Mouse (Mus musculus) bone marrow, adult 2 months (tissue): ENCODE measurements around the gene Tacc2.

Experiments used
- CTCF ChIP-seq: fragments of 200-500 bp; IDR thresholded peaks from 2 replicates; pipeline ENCODE4 v1.5.1; 2011; ENCODE audit warnings: low read length, control low read depth; ENCODE audit not compliant: control insufficient read depth, insufficient read depth
- POLR2A ChIP-seq: fragments of 200-500 bp; IDR thresholded peaks from 2 replicates; pipeline ENCODE4 v1.6.1; 2011; ENCODE audit warnings: low read depth, mild to moderate bottlenecking, control low read depth, low read length, borderline replicate concordance; ENCODE audit not compliant: control insufficient read depth

DNA sequence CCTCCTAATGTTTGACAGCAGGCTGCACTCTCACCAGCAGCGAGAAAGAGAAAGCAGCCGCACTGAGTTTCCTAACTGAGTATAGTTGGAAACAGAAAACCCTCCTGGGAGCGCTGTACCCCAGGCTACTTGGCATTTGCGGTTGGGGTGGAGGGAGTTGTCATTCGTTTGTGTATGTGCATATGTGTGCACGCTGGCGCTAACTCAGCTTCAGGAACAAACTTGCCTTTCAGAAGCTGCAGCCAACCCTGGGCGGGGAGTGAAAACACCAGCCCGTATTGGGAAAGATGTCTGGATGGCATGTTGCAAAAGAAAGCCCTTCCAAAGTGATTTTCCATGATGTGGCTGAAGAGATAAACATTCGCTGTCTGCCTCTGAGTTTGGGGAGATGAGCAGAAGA, 257 bp upstream of the Tacc2 start:
- TF ChIP-seq CTCF, result no peak
- TF ChIP-seq POLR2A, result no peak
